Mouse (Mus musculus): ENCODE results near the gene Aff1. TPM values are rescaled to one million over a fixed set of nuclear protein-coding genes. Genes with fewer than 3 reads are reported as not detected.

The Aff1 gene
- 5.4 and 6.7 TPM in 2 replicates for polyA plus RNA-seq (2015; fragmentation: Nextera tagmentation; extraction: Ambion mirVana)

DNA sequence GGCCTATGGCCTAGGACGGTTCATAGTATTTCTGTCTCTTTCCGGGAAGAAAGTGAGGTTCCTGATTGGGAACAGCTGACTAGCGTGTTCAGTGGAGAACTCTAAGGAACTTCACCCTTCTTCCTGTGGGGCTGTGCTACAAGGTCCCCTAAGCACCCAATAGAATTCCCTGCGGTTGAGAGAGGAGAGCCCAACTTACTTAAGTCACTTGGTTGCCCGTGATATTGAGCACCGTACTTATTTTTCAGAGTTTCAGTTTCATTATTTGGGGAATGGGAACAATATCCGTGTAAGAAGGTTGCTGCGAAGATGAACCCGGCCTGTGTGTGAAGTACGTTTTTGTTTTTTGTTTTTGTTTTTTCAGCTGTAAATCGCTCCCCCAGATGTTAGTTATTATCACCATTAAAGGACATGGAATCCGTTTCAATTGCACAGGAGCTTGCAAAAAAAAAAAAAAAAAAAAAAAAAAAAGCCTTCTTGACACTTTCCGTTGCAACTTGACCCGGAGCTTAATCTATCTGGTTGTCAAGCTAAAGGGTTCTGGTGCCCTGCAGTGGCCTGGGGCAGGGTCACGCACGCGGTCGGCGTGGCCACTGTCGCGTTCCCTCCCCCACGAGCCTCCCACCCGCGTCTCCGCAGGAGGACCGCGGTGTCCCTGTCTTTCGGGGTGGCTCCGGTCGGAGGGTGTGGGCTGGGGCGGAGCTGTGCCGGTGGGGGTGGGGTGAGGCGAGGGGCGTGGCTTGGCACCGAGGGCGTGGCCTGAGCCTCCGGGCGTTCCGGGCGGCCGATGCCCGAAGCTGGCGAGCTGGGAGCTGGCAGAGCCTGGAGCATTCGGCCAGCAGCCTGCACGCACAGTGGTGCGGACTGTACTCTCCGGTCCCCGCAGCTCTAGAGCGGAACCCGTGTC is at the start of gene Aff1:
TSS of gene Aff1 (plus strand) at position 751 of the 907 bp plus-strand sequence.
- H3K9me3 ChIP-seq, result no peaks in the 10 kb centered on the region
- peaks cover 14% of the 10 kb centered on the region for H3K4me1 ChIP-seq
- WGBS, result 3% methylated on average over 50 of the region's 50 CpGs
- H3K4me2 ChIP-seq, result peak within 1 kb of the TSS; percentile 100
- H3K36me3 ChIP-seq, result no peaks in the 10 kb centered on the region
- H3K4me3 ChIP-seq, result peak within 1 kb of the TSS; percentile 72
- peaks cover 23% of the 10 kb centered on the region for H3K27me3 ChIP-seq
- ATAC-seq (ENCODE audit: borderline replicate concordance, extremely low read depth, low FRiP score, low TSS enrichment), result peak; percentile 92
- H3K9ac ChIP-seq, result peak within 1 kb of the TSS; percentile 48
- H3K27ac ChIP-seq, result 0 out of 2 replicates have a peak within 1 kb of the TSS, but pooled peaks have one; percentile 24

DNA sequence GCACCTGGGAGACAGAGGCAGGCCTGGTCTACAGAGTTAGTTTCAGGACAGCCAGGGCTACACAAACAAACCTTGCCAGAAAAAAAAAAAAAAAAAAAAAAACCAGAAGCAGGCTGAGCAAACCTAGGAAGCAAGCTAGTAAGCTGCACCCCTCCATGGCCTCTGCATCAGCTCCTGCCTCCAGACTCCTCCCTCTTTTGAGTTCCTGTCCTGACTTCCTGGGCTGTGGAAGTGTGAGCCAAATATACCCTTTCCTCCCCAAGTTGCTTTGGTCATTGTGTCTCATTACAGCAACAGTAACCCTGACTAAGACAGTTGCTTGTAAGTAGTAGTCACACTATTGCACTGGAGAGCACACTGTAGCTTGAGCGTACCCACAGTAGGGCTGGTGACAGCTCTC is 48.0 kb upstream of the Aff1 start:
- no peaks in the 10 kb centered on the region for H3K36me3 ChIP-seq
- WGBS, result 94% methylated on average over 1 of the region's 1 CpGs
- no peaks in the 10 kb centered on the region for H3K9me3 ChIP-seq
- ATAC-seq (ENCODE audit: borderline replicate concordance, extremely low read depth, low FRiP score, low TSS enrichment), result no peak
- H3K4me1 ChIP-seq, result no peaks in the 10 kb centered on the region
- H3K27me3 ChIP-seq, result no peaks in the 10 kb centered on the region
- H3K9ac ChIP-seq, result no peak overlapping the region
- H3K4me2 ChIP-seq, result no peak overlapping the region
- H3K27ac ChIP-seq, result no peak overlapping the region
- H3K4me3 ChIP-seq, result no peak overlapping the region

DNA sequence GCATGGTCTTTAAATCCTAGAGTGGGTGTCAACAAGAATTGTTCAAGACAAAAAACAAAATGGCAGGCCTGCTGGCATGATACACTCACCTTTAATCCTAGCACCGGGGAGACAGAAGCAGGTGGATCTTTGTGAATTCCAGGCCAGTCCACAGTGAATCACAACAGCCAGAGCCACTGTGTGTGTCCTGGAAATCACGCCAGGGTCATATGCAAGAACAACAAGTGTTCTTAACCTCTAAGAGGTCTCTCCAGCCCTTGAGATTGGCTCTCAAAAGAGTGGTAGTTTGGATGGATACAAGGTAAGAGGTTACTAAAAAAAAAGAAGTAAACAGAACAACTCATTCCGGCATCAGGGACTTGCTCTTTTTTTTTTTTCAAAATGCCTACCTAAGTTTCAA is 44.9 kb upstream of the Aff1 start:
- H3K27ac ChIP-seq, result no peak overlapping the region
- no peaks in the 10 kb centered on the region for H3K36me3 ChIP-seq
- 71% methylated on average over 3 of the region's 3 CpGs for WGBS
- H3K9ac ChIP-seq, result no peak overlapping the region
- no peaks in the 10 kb centered on the region for H3K4me1 ChIP-seq
- no peaks in the 10 kb centered on the region for H3K27me3 ChIP-seq
- H3K4me3 ChIP-seq, result no peak overlapping the region
- no peak overlapping the region for H3K4me2 ChIP-seq
- no peaks in the 10 kb centered on the region for H3K9me3 ChIP-seq
- no peak for ATAC-seq (ENCODE audit: borderline replicate concordance, extremely low read depth, low FRiP score, low TSS enrichment)

DNA sequence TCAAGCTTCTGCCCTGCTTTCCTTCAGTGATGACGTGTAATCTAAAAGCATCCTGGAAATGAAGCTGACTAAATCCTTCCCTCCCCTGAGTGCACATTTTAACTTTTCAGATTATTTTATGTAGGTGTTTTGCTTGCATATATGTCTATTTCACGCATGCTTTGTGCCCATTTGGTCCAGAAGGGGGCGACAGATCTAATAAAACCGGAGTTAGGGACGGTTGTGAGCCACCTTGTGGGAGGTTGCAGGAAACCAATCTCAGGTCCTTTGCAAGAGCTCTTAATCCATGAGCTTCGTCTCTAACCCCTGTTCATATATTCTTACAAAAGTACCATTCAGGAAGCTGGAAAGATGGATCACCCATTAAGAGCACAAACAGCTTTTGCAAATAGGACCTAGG is 37.9 kb upstream of the Aff1 start:
- Histone ChIP-seq H3K4me2 (no peak overlapping the region), H3K9me3 (no peaks in the 10 kb centered on the region), H3K36me3 (no peaks in the 10 kb centered on the region), H3K4me1 (peaks cover 6% of the 10 kb centered on the region), H3K9ac (no peak overlapping the region), H3K27ac (no peak overlapping the region), H3K27me3 (no peaks in the 10 kb centered on the region), H3K4me3 (no peak overlapping the region)
- WGBS, result 36% methylated on average over 6 of the region's 6 CpGs
- no peak for ATAC-seq (ENCODE audit: borderline replicate concordance, extremely low read depth, low FRiP score, low TSS enrichment)

DNA sequence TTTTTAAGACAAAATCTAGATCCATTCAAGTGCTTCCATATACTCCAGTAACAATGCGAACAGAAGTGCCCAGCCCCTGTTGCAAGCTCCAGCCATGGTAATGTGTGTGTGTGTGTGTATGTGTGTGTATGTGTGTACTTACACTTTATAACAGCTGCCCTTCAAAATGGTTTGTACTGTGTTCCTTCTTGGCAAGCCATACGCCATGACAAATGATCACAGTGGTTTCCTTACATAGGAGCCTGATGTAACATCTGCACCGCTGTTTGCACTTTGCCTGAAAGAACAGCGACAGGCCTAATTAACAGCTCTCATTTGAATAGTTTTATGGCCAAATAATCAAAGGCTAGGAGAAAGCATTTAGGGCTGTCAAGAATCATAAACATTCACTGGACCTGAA is 37.4 kb upstream of the Aff1 start:
- H3K4me1 ChIP-seq, result peaks cover 6% of the 10 kb centered on the region
- no peaks in the 10 kb centered on the region for H3K9me3 ChIP-seq
- 64% methylated on average over 4 of the region's 4 CpGs for WGBS
- H3K27me3 ChIP-seq, result no peaks in the 10 kb centered on the region
- H3K9ac ChIP-seq, result no peak overlapping the region
- H3K4me3 ChIP-seq, result peak overlapping the region; percentile 62; the same call in 1 of the 2 replicates
- H3K4me2 ChIP-seq, result peak overlapping the region; percentile 99
- ATAC-seq (ENCODE audit: borderline replicate concordance, extremely low read depth, low FRiP score, low TSS enrichment), result no peak
- H3K27ac ChIP-seq, result no peak overlapping the region
- no peaks in the 10 kb centered on the region for H3K36me3 ChIP-seq

DNA sequence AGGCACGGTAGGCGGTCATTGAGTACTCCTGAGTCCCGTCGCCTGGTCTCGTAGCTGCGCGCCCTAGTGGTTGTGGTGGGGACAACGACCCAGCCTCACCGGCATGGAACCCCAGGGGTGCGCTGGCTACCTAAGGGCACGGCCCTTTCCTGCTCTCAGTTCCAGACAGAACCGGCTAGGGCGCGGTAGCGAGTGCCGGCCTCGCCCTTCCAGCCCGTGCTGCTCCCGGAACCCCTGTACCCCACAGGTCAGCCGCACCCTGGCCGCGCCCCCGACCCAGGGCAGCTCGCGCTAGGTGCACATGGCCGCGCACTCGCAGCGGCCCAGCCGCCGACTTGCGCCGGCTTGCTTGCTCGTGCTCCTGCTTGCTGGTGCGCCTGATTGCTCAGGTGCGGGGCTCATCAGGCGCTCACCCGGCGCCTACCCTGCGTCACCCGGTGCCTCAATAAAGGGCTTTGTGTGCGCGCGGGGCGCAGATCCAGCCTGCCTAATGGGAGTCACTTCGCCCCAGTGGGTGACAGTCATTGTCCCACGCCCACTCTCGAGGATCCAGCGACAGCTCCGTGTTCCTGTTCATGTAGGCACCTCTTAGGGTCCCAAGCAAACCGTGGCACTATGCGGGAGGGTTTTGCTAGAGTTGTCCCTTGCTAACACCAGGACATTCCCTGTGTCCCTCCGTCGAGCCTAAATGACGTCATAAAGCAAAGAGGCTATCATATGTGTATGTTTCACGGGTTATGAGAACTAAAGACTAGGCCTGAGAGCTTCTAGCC is 36.6 kb upstream of the Aff1 start, which contains the start of gene 1700016H13Rik:
TSS of gene 1700016H13Rik (minus strand) at position 665 of the 773 bp plus-strand sequence.
- Histone ChIP-seq H3K4me2 (peak within 1 kb of the TSS; percentile 99), H3K9me3 (no peaks in the 10 kb centered on the region), H3K36me3 (no peaks in the 10 kb centered on the region), H3K4me3 (peak within 1 kb of the TSS; percentile 62), H3K27me3 (no peaks in the 10 kb centered on the region), H3K9ac (peak within 1 kb of the TSS; percentile 64), H3K27ac (peak within 1 kb of the TSS; percentile 3; the same call in 1 of the 2 replicates), H3K4me1 (peaks cover 6% of the 10 kb centered on the region)
- peak; percentile 73 for ATAC-seq (ENCODE audit: borderline replicate concordance, extremely low read depth, low FRiP score, low TSS enrichment)
- under 1% methylated on average over 49 of the region's 56 CpGs for WGBS

DNA sequence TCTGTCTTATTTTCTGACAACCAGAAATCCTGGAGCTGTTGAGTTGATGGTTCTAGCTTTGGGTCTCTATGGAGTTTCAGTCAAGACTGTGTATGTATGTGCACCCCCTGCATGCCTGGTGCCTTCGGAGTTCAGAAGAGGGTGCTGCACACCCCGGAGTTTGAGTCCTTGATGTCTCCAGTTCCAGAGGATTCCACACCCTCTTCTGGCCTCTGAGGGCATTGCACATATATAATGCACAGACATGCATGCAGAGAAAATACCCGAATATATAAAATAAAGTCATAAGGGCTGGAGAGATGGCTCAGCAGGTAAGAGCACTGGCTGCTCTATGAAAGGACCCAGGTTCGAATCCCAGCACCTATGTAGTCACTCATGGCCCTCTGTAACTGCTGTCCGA is 33.3 kb upstream of the Aff1 start:
- H3K4me2 ChIP-seq, result no peak overlapping the region
- no peak overlapping the region for H3K27ac ChIP-seq
- no peak for ATAC-seq (ENCODE audit: borderline replicate concordance, extremely low read depth, low FRiP score, low TSS enrichment)
- 54% methylated on average over 5 of the region's 5 CpGs for WGBS
- H3K4me3 ChIP-seq, result no peak overlapping the region
- H3K27me3 ChIP-seq, result no peaks in the 10 kb centered on the region
- H3K9me3 ChIP-seq, result no peaks in the 10 kb centered on the region
- no peak overlapping the region for H3K9ac ChIP-seq
- H3K36me3 ChIP-seq, result no peaks in the 10 kb centered on the region
- H3K4me1 ChIP-seq, result peaks cover 6% of the 10 kb centered on the region

DNA sequence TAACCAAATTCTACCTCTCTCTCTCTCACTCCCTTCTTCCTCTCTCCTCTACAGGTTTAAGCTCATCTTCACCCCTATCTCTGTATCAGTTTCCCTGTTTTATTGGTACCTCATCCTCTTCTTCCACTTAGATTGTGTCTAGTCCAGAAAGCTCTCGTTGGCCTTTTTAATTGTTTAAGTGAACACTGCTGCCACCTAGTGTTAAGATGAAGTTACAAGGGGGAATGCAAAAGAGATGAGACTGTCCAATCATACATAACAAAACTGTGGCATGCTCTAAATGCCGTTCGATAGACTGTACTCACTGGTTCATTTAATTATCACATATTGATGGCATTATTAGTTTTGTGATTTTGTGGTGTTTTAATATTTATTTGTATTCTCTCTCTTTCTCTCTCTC is 32.6 kb upstream of the Aff1 start:
- H3K9ac ChIP-seq, result no peak overlapping the region
- WGBS, result 23% methylated on average over 3 of the region's 3 CpGs

DNA sequence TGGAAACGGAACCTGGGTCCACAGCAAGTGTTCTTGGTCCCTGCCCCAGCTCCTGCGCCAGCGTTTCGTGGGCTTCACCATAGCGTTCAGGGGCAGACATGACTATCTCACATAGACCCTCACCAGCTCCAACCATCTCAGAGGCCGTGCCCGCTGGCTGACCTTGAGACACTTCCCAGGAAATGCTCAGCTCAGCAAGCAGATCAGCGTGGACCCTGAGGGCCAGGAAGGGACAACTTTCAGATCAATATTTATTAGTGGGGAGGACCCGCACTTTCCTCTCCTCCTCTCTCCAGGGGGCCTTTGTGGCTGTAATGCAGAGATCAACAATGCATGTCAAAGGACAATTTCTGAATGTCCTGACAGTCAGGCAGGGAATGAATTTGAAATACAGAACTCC is 27.2 kb upstream of the Aff1 start:
- no peak overlapping the region for H3K9ac ChIP-seq
- H3K27ac ChIP-seq, result no peak overlapping the region
- no peak for ATAC-seq (ENCODE audit: borderline replicate concordance, extremely low read depth, low FRiP score, low TSS enrichment)
- no peaks in the 10 kb centered on the region for H3K36me3 ChIP-seq
- H3K4me1 ChIP-seq, result no peaks in the 10 kb centered on the region
- H3K4me3 ChIP-seq, result no peak overlapping the region
- no peaks in the 10 kb centered on the region for H3K9me3 ChIP-seq
- H3K4me2 ChIP-seq, result no peak overlapping the region
- H3K27me3 ChIP-seq, result no peaks in the 10 kb centered on the region
- 77% methylated on average over 9 of the region's 9 CpGs for WGBS

More for the DNA sequence above, 32.6 kb upstream of the Aff1 start:
- no peak overlapping the region for H3K27ac ChIP-seq
- no peak for ATAC-seq (ENCODE audit: borderline replicate concordance, extremely low read depth, low FRiP score, low TSS enrichment)
- H3K27me3 ChIP-seq, result no peaks in the 10 kb centered on the region
- H3K4me1 ChIP-seq, result peaks cover 6% of the 10 kb centered on the region
- H3K9me3 ChIP-seq, result no peaks in the 10 kb centered on the region
- no peak overlapping the region for H3K4me3 ChIP-seq
- no peak overlapping the region for H3K4me2 ChIP-seq
- no peaks in the 10 kb centered on the region for H3K36me3 ChIP-seq

DNA sequence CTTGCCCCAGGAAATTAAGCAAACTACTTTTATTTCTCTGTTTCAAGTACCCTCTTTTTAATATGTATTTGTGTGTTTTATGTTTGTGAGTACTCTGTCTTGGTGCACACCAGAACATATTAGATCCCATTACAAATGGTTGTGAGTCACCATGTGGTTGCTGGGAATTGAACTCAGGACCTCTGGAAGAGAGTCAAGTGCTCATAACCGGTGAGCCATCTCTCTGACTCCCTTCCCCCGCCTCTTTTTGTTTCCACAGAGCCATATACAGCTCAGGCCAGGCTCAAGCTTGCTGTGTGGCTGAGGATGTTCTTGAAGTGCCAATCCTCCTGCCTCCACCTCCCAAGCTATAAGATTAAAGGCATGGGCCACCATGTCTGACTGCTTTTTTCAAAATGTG is 26.3 kb upstream of the Aff1 start:
- 56% methylated on average over 2 of the region's 2 CpGs for WGBS
- no peaks in the 10 kb centered on the region for H3K36me3 ChIP-seq
- no peak overlapping the region for H3K9ac ChIP-seq
- no peaks in the 10 kb centered on the region for H3K27me3 ChIP-seq
- no peak overlapping the region for H3K4me3 ChIP-seq
- no peak overlapping the region for H3K4me2 ChIP-seq
- no peaks in the 10 kb centered on the region for H3K4me1 ChIP-seq
- H3K27ac ChIP-seq, result no peak overlapping the region
- ATAC-seq (ENCODE audit: borderline replicate concordance, extremely low read depth, low FRiP score, low TSS enrichment), result no peak
- H3K9me3 ChIP-seq, result no peaks in the 10 kb centered on the region

DNA sequence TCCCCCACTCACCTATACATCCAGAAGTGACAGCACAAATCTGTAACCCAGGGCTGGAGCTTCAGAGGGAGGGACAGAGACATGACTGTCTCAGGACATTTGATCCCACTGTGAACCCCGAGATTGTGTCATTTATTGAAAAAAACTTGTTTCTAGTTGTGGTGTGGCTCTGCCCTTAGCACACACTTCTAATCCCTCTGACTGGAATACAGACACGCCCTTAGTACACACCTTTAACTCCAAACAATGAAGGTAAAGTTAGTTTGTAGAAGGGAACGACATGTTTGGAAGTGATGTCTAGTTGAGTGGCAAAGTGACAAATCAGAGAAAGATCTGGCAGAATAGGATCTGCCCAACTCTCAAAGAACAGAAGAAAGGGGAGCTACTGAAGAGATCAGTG is 20.3 kb upstream of the Aff1 start:
- H3K9me3 ChIP-seq, result no peaks in the 10 kb centered on the region
- H3K4me2 ChIP-seq, result no peak overlapping the region
- no peak for ATAC-seq (ENCODE audit: borderline replicate concordance, extremely low read depth, low FRiP score, low TSS enrichment)
- no peaks in the 10 kb centered on the region for H3K36me3 ChIP-seq
- no peaks in the 10 kb centered on the region for H3K27me3 ChIP-seq
- H3K4me3 ChIP-seq, result no peak overlapping the region
- no peak overlapping the region for H3K9ac ChIP-seq
- 47% methylated on average over 3 of the region's 3 CpGs for WGBS
- no peak overlapping the region for H3K27ac ChIP-seq
- H3K4me1 ChIP-seq, result no peaks in the 10 kb centered on the region

DNA sequence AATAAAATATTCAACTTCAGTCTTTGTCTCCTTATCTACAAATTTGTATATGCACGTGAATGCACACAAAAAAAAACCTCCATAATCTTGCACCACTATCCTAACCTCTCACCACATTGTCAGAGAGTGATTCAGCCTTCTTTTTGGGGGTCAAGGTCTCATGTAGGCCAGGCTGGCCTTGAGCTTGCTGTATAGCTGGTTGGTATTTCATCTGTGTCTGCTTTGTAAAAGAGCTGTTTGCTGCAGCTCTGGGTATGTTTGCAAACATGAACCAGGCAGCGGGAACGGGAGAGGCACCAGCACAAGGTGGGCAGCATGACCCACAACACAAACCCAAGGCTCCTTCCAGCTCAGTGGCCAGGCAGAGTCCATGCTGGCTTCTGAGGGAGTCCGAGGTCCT is 18.6 kb upstream of the Aff1 start:
- H3K27ac ChIP-seq, result no peak overlapping the region
- no peak overlapping the region for H3K4me3 ChIP-seq
- no peak for ATAC-seq (ENCODE audit: borderline replicate concordance, extremely low read depth, low FRiP score, low TSS enrichment)
- H3K9ac ChIP-seq, result no peak overlapping the region
- WGBS, result 78% methylated on average over 4 of the region's 4 CpGs
- no peaks in the 10 kb centered on the region for H3K4me1 ChIP-seq
- H3K4me2 ChIP-seq, result no peak overlapping the region
- no peaks in the 10 kb centered on the region for H3K27me3 ChIP-seq
- H3K36me3 ChIP-seq, result no peaks in the 10 kb centered on the region
- no peaks in the 10 kb centered on the region for H3K9me3 ChIP-seq
